Mouse (Mus musculus) spleen, postnatal 10 days (tissue): ENCODE measurements around the gene Sft2d1.

ENCODE experiments used
- DNase-seq, 2 experiments: peaks; one replicate each; pipeline ENCODE4 v3.0.0; 2021 to 2022; ENCODE audit warnings: low spot score in 2 of 2

The Sft2d1 gene

GRCm38 (mm10) chr17:8361281-8362103 lies 50.6 kb downstream of the Sft2d1 start:
- DNase-seq = no peak

GRCm38 (mm10) chr17:8367514-8368480 lies 56.9 kb downstream of the Sft2d1 start:
- no peak for DNase-seq

GRCm38 (mm10) chr17:8368570-8368969 lies 57.7 kb downstream of the Sft2d1 start:
- no peak for DNase-seq

GRCm38 (mm10) chr17:8369171-8369570 lies 58.3 kb downstream of the Sft2d1 start:
- no peak for DNase-seq

GRCm38 (mm10) chr17:8370634-8371229 lies 59.8 kb downstream of the Sft2d1 start:
- DNase-seq = no peak

- DNase-seq = peak; percentile 13 to 44
These were observed 60.9 kb downstream of the Sft2d1 start for GRCm38 (mm10) chr17:8371834-8372233.

GRCm38 (mm10) chr17:8372286-8373046 lies 61.6 kb downstream of the Sft2d1 start:
- peak; percentile 58 to 82 for DNase-seq
